Mouse (Mus musculus) kidney, postnatal 36 days (tissue): ENCODE results near the gene Psme1.

Experiments
- DNase-seq, 2 experiments: peaks; one replicate each; pipeline ENCODE4 v3.0.0; 2021 to 2022; ENCODE audit warnings: mixed read lengths in 2 of 2

Gene Psme1

GRCm38 (mm10) chr14:55577871-55578667 lies at the start of gene Psme1:
TSS of gene Psme1 (plus strand) at chr14:55578123.
- DNase-seq = peak; percentile 85 to 89

- DNase-seq = peak; percentile 47 to 86
Observed at GRCm38 (mm10) chr14:55536116-55536745, 41.7 kb upstream of the Psme1 start.

GRCm38 (mm10) chr14:55540067-55540786 lies 37.7 kb upstream of the Psme1 start, which contains the start of gene Pck2:
TSS of gene Pck2 (plus strand) at chr14:55540266.
- peak; percentile 90 to 94 for DNase-seq

DNA sequence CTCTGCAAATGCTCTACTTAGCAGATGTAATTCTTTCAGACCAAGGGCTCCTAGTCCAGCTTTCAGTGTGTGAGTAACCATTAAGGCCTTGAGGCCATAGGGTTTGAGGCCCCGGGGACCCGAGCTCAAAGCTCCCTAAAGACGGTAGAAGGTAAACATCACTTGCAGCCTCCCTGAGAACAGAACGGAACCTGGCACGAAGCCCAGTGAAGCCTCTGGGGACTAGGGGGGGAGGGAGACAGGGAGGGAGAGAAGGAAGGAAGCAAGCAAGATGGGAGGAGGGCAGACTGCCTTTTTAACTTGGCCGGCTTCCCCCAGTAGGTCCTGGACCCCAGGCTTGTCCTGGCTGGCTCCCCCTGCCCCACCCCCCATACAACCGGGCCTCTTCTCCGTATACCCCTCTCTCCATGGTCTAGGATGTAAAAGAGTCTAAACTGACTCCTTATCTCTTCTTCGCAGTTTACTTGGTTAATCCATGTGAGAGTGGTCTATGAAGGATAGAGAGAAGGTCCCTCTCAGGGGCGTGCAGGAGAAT lies 37.1 kb upstream of the Psme1 start:
- peak; percentile 77 to 87 for DNase-seq

DNA sequence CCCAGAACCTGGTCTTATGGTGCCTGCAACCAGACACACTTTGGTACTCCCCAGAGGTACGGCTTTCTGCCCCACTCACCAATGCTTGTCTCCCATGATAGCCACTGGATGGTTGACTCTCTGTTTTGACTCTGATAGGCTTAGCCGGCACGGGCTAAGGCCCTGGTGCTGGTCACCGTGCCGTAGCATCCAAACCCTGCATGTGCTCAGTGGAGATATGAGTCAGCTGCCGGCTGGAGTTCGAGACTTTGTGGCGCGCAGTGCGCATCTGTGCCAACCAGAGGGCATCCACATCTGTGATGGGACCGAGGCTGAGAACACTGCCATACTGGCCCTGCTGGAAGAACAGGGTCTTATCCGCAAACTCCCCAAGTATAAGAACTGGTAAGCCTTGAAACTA lies 35.7 kb upstream of the Psme1 start:
- DNase-seq = no peak

GRCm38 (mm10) chr14:55544334-55544733 lies 33.6 kb upstream of the Psme1 start:
- DNase-seq = no peak

GRCm38 (mm10) chr14:55550191-55550590 lies 27.7 kb upstream of the Psme1 start:
- DNase-seq = no peak

- DNase-seq = no peak
Observed at GRCm38 (mm10) chr14:55551347-55551746, 26.6 kb upstream of the Psme1 start.

- DNase-seq = no peak
Observed at GRCm38 (mm10) chr14:55551794-55552193, 26.1 kb upstream of the Psme1 start.

GRCm38 (mm10) chr14:55554635-55555034 lies 23.3 kb upstream of the Psme1 start:
- DNase-seq = no peak

- no peak for DNase-seq
Observed at GRCm38 (mm10) chr14:55555788-55556187, 22.1 kb upstream of the Psme1 start.

DNA sequence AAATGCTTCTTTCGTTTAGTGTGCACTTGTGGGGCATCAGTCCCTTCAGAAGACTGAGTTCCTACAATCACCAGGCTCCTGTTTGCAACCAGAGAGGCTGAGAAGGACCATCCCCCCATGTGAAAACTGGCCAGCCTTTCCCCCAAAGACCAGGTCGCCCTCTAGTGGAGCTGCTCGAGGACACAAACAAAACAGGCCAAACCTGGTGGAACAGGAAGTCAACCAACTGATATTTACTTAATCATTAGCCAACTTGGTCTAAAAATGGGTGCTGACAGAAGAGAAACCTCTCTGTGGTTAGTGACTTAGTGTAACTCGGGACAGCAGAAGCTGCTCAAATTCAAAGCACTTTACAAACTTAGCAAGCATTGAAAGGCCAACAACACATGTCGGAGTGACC lies 20.9 kb upstream of the Psme1 start:
- peak; percentile 90 to 93 for DNase-seq

- peak; percentile 43 to 44 for DNase-seq
Observed at GRCm38 (mm10) chr14:55557587-55557986, 20.3 kb upstream of the Psme1 start.

- no peak for DNase-seq
Observed at GRCm38 (mm10) chr14:55558740-55559448, 19.0 kb upstream of the Psme1 start.

DNA sequence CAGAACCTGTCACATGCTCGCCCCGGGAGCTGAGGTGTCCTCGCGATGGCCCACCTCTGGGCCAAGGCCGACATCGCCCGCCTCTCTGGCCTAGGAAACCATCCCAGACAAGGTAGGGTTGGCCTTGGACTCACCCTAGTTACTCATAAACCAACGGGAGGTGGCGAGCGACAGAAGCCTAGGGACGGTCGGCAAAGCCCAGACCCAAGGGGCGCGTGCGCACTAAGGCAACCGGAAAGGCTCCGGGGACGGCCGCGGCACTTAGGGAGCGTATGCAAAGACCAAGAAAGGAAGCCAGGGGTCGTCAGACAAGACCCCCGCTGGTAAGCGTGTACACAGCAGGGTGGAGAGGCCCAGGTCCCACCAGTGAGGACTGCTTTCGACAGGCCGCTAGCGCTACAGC lies 18.1 kb upstream of the Psme1 start, which contains the start of gene Dcaf11:
Dcaf11 (plus strand) TSS at position 208 of the 403 bp plus-strand sequence.
- DNase-seq = peak; percentile 96 to 97

DNA sequence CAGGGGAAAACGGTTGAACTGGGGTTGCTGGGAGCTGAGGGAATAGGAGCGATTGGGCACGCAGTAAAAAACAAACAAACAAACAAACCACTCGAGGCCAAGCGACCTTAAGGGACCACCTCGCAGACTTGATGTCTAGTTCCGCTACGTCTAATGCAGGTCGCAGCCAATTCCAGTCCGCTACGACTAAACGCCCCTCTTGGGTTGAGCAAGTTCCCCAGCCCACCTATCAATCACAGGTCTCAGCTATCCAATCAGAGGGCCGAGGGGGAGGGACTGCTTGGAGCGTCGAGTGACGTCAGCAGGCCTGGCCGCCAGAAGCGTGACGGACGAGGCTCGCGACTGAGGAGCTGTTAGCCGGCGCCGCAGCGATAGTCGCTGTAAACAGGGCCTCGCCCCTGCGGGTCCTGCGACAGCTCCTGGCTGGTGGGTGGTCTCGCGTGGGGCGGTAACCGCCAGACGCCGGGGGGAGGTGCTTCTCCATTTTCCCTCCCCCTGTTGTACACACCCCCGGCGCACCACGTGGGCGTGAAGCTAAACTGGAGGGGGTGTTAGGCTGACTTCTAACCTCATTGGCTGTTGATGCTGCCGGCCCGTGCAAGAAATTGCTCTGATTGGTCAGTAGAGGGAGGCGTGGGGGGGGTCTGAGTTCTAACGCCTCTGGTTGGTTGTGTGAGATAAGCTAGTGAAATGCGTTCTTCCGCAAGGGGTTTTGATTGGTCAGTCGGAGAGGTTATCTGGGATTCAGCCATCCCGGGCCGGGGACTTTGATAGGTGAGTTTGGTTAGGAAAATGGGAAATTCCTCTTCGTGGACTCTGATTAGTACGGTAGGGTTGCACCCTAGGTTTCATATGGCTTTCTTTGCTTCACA lies 17.5 kb upstream of the Psme1 start, which contains the start of gene A730061H03Rik:
A730061H03Rik (minus strand) TSS at position 205 of the 872 bp plus-strand sequence.
- DNase-seq = peak; percentile 99 to 100

GRCm38 (mm10) chr14:55561860-55562259 lies 16.1 kb upstream of the Psme1 start:
- peak in 1 of 2 experiments; percentile 38 for DNase-seq

- no peak for DNase-seq
Observed at GRCm38 (mm10) chr14:55563249-55563648, 14.7 kb upstream of the Psme1 start.

GRCm38 (mm10) chr14:55565748-55566147 lies 12.2 kb upstream of the Psme1 start:
- DNase-seq = peak in 1 of 2 experiments; percentile 40

DNA sequence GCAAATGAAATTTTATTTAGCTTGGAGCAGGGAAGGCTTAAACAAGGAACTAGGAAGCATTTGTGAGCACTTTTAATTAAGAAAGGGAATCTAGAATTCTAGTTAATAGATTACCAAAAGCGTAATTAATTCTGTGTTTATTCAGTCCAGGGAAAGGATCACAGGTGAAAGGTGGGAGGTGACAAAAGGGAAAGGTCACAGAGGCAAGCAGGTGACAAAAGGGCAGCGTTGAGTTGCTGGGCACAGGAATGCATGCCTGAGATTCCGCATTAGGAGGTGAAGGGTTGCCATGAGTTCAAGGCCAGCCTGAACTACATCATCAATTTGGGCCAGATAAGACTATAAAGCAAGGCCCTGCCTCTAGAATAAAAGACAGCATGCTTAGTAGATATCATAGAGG lies 10.4 kb upstream of the Psme1 start:
- DNase-seq = peak; percentile 53 to 69

- no peak for DNase-seq
Observed at GRCm38 (mm10) chr14:55570588-55570987, 7.3 kb upstream of the Psme1 start.
